ENCODE assay signal across 25 mouse cellular contexts in genomic region chr11:52053371-52053770, GRCm38 (mm10). TPM values are rescaled to one million over a fixed set of nuclear protein-coding genes. Genes with fewer than 3 reads are reported as not detected.
A peak's percentile ranks its signal among the peaks of the same experiment; 100 is the strongest.
DNase-seq lines count a peak whose midpoint lies in the region; ATAC-seq and TF ChIP-seq lines count a peak whose summit lies in the region.
"Had no signal": no experiment of that assay in that cellular context is flagged by ENCODE, and none has a peak within 500 bp of the region (broad histone marks: within the 10 kb centered on the region; RNA-seq: fewer than 3 reads in every experiment).

No protein-coding gene starts in this region.

- H3K27me3 ChIP-seq in heart, adult 2 months (ENCODE audit: control insufficient read depth, insufficient read depth, low read length), result no peaks in the 10 kb centered on the region
- H3K27me3 ChIP-seq in heart, embryonic 10.5 days (ENCODE audit: insufficient read depth, poor library complexity, severe bottlenecking), result no peaks in the 10 kb centered on the region
- H3K27me3 ChIP-seq in lung, postnatal 0 days (replicated peaks; ENCODE audit: insufficient read depth, low read length), result no peaks in the 10 kb centered on the region
- H3K27me3 ChIP-seq: forebrain, embryonic 15.5 days; heart, embryonic 13.5 days; intestine, embryonic 15.5 days; midbrain, embryonic 12.5 days; Patski; stomach, embryonic 15.5 days had no signal

- ATAC-seq in lung, postnatal 0 days, result no peak
- ATAC-seq: CD4-positive, CD25-positive, alpha-beta regulatory T cell, adult 4 months; forebrain, embryonic 15.5 days; hindbrain, embryonic 16.5 days; intestine, embryonic 15.5 days; Patski had no signal

- TF ChIP-seq POLR2A in heart, adult 2 months (IDR thresholded peaks at IDR 0.05; ENCODE audit: insufficient read depth, low read depth, low read length), result no peak

- no peak overlapping the region for H3K9ac ChIP-seq in heart, adult 2 months (ENCODE audit: low read depth, low read length)
- H3K9ac ChIP-seq in lung, postnatal 0 days (replicated peaks; ENCODE audit: low read depth), result no peak overlapping the region
- H3K9ac ChIP-seq: forebrain, embryonic 15.5 days; heart, embryonic 13.5 days; intestine, embryonic 15.5 days; midbrain, embryonic 12.5 days; stomach, embryonic 15.5 days had no signal

- no peak overlapping the region for H3K4me2 ChIP-seq in lung, postnatal 0 days (replicated peaks; ENCODE audit: low read depth, low read length)
- H3K4me2 ChIP-seq: forebrain, embryonic 15.5 days; heart, embryonic 13.5 days; intestine, embryonic 15.5 days; midbrain, embryonic 12.5 days; stomach, embryonic 15.5 days had no signal

- no peaks in the 10 kb centered on the region for H3K79me2 ChIP-seq in heart, adult 2 months (replicated peaks; ENCODE audit: control insufficient read depth, insufficient read depth, low read length)

- no peak for TF ChIP-seq CTCF in heart, adult 2 months (IDR thresholded peaks at IDR 0.05)
- TF ChIP-seq CTCF in lung, postnatal 0 days (IDR thresholded peaks at IDR 0.05), result no peak

- DNase-seq in adrenal gland, adult (ENCODE audit: inconsistent age in 2 of 2, low spot score in 1 of 2), result peak; percentile 34 to 76
- DNase-seq in adrenal gland, postnatal 25 days, result no peak
- peak in 1 of 2 experiments; percentile 30 for DNase-seq in heart, adult 2 months
- no peak for DNase-seq in heart, embryonic 10.5 days (ENCODE audit: low spot score)
- peak; percentile 26 for DNase-seq in lung, postnatal 0 days (ENCODE audit: low spot score)
- DNase-seq in lung, postnatal 25 days (ENCODE audit: low spot score), result no peak
- DNase-seq in urinary bladder, adult 18-20 months (ENCODE audit: low spot score in 2 of 2), result no peak
- no peak for DNase-seq in urinary bladder, postnatal 14 days (ENCODE audit: low spot score)
- DNase-seq: cerebellum, adult 9-10 months; gastrocnemius, postnatal 25 days; kidney, adult 8-10 months; kidney, postnatal 10 days; liver; lung, postnatal 10 days; thymus, postnatal 36 days had no signal

- intact Hi-C loops in heart, adult 2 months (cut with DNase I), result no loop called here

- 34% methylated on average over 6 of the region's 6 CpGs for WGBS in heart, adult 2 months
- 80% methylated on average over 6 of the region's 6 CpGs for WGBS in heart, embryonic 10.5 days
- 71% methylated on average over 6 of the region's 6 CpGs for WGBS in lung, postnatal 0 days

- TF ChIP-seq EP300 in heart, adult 2 months (IDR thresholded peaks at IDR 0.05; ENCODE audit: insufficient read depth, low read depth, low read length), result no peak
- no peak for TF ChIP-seq EP300 in lung, postnatal 0 days (IDR thresholded peaks at IDR 0.05)

- no peaks in the 10 kb centered on the region for H3K9me3 ChIP-seq in heart, embryonic 10.5 days
- no peaks in the 10 kb centered on the region for H3K9me3 ChIP-seq in lung, postnatal 0 days (ENCODE audit: low read length)
- H3K9me3 ChIP-seq: forebrain, embryonic 15.5 days; heart, embryonic 13.5 days; hindbrain, embryonic 10.5 days; intestine, embryonic 15.5 days; limb, embryonic 10.5 days; midbrain, embryonic 12.5 days; stomach, embryonic 15.5 days had no signal

- H3K4me1 ChIP-seq in heart, adult 2 months (ENCODE audit: control insufficient read depth, insufficient read depth, low read length), result peaks cover 4% of the 10 kb centered on the region
- peaks cover 3% of the 10 kb centered on the region; the same call in 1 of the 2 replicates for H3K4me1 ChIP-seq in heart, embryonic 10.5 days
- no peaks in the 10 kb centered on the region for H3K4me1 ChIP-seq in lung, postnatal 0 days (ENCODE audit: insufficient read depth, low read depth, low read length)
- H3K4me1 ChIP-seq: intestine, embryonic 15.5 days; limb, embryonic 10.5 days; midbrain, embryonic 12.5 days; stomach, embryonic 15.5 days had no signal

- H3K4me3 ChIP-seq in heart, adult 2 months, result no peak overlapping the region
- no peak overlapping the region for H3K4me3 ChIP-seq in heart, embryonic 10.5 days
- H3K4me3 ChIP-seq in lung, postnatal 0 days (ENCODE audit: low read depth, low read length), result no peak overlapping the region
- H3K4me3 ChIP-seq: forebrain, embryonic 15.5 days; heart, embryonic 13.5 days; hindbrain, embryonic 10.5 days; intestine, embryonic 15.5 days; limb, embryonic 10.5 days; midbrain, embryonic 12.5 days; stomach, embryonic 15.5 days had no signal

- no peaks in the 10 kb centered on the region for H3K36me3 ChIP-seq in heart, adult 2 months (ENCODE audit: control insufficient read depth, insufficient read depth, low read length)
- H3K36me3 ChIP-seq in heart, embryonic 10.5 days, result no peaks in the 10 kb centered on the region
- no peaks in the 10 kb centered on the region for H3K36me3 ChIP-seq in lung, postnatal 0 days (ENCODE audit: insufficient read depth, low read length)
- H3K36me3 ChIP-seq: forebrain, embryonic 15.5 days; heart, embryonic 13.5 days; hindbrain, embryonic 10.5 days; intestine, embryonic 15.5 days; limb, embryonic 10.5 days; midbrain, embryonic 12.5 days; stomach, embryonic 15.5 days had no signal

- H3K27ac ChIP-seq in heart, adult 2 months, result peak overlapping the region; percentile 52
- no peak overlapping the region for H3K27ac ChIP-seq in heart, embryonic 10.5 days
- no peak overlapping the region for H3K27ac ChIP-seq in lung, postnatal 0 days (ENCODE audit: low read length)
- H3K27ac ChIP-seq: forebrain, embryonic 15.5 days; heart, embryonic 13.5 days; hindbrain, embryonic 10.5 days; intestine, embryonic 15.5 days; limb, embryonic 10.5 days; midbrain, embryonic 12.5 days; stomach, embryonic 15.5 days had no signal

RNA-seq across cellular contexts. Expression of gene Ppp2ca, which starts 45.1 kb away (rescaled TPM):
- 77.2 and 91.2 TPM in 2 replicates for total RNA-seq in adrenal gland, postnatal 25 days (2021)
- total RNA-seq in heart, adult 2 months (2021), result 10 to 100 TPM; 52.7 to 58.0 TPM
- polyA plus RNA-seq in heart, adult 2 months (2012; rRNA removed), result 31.0 and 60.7 TPM in 2 replicates
- polyA plus RNA-seq in heart, embryonic 10.5 days (2016; fragmentation: Nextera tagmentation; extraction: Ambion mirVana), result 66.2 and 91.4 TPM in 2 replicates
- 42.1 and 44.8 TPM in 2 replicates for polyA plus RNA-seq in lung, postnatal 0 days (2015; fragmentation: Nextera tagmentation; extraction: Ambion mirVana)

RNA-seq across cellular contexts. Expression of gene Cdkl3, which starts 49.4 kb away (rescaled TPM):
- 4.0 and 4.7 TPM in 2 replicates for total RNA-seq in adrenal gland, postnatal 25 days (2021)
- total RNA-seq in heart, adult 2 months (2021), result 1 to 10 TPM; 4.6 to 5.2 TPM
- polyA plus RNA-seq in heart, adult 2 months (2012; rRNA removed), result 3.0 and 4.2 TPM in 2 replicates
- 8.0 and 10.3 TPM in 2 replicates for polyA plus RNA-seq in heart, embryonic 10.5 days (2016; fragmentation: Nextera tagmentation; extraction: Ambion mirVana)
- 6.1 and 6.4 TPM in 2 replicates for polyA plus RNA-seq in lung, postnatal 0 days (2015; fragmentation: Nextera tagmentation; extraction: Ambion mirVana)

RNA-seq across cellular contexts. Expression of gene Ube2b, which starts 52.8 kb away (rescaled TPM):
- 140 and 160 TPM in 2 replicates for total RNA-seq in adrenal gland, postnatal 25 days (2021)
- 100 to 1,000 TPM; 265 to 344 TPM for total RNA-seq in heart, adult 2 months (2021)
- polyA plus RNA-seq in heart, adult 2 months (2012; rRNA removed), result 197 and 295 TPM in 2 replicates
- 224 and 227 TPM in 2 replicates for polyA plus RNA-seq in heart, embryonic 10.5 days (2016; fragmentation: Nextera tagmentation; extraction: Ambion mirVana)
- 276 and 280 TPM in 2 replicates for polyA plus RNA-seq in lung, postnatal 0 days (2015; fragmentation: Nextera tagmentation; extraction: Ambion mirVana)

Comparison
In these comparisons a context has a peak if more than half of its experiments do, and no peak if none do; other contexts are left out.
1. DNase-seq: peak in adrenal gland, adult (2 of 2) and lung, postnatal 0 days (single experiment); none in adrenal gland, postnatal 25 days (single experiment), heart, embryonic 10.5 days (single experiment), lung, postnatal 25 days (single experiment), urinary bladder, adult 18-20 months (0 of 2) and urinary bladder, postnatal 14 days (single experiment).